Mouse (Mus musculus) ES-CJ7 (cell line): ENCODE measurements at regions not wholly inside any gene's neighbourhood (a gene's known extent, or its start where the extent isn't known, plus 50 kb on each side); places are given as distances from the start of the nearest gene placed in this dataset.

Experiments used
- DNase-seq: peaks from one replicate; pipeline ENCODE4 v3.0.0; 2011; ENCODE audit warnings: low read depth, low spot score

DNA sequence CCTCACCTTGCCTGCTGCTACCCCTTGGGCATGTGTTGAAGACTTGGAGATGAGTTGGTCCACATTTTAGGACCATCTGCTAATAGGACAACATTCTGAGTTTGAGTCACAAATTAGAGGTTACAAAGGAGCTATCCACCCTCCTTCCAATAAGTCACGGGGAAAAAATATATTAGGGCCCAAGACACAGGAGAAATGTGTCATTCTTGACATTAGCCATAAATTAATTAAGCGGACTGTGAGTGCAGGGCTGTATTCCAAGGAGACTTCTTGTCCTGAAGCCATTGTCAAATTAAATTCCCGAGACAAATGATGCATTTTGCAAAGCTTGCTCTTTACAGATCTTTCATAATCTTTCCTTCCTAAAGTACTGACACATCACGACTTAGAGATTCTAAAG is 79.2 kb downstream of the 1700020N01Rik start:
- no peak for DNase-seq

DNA sequence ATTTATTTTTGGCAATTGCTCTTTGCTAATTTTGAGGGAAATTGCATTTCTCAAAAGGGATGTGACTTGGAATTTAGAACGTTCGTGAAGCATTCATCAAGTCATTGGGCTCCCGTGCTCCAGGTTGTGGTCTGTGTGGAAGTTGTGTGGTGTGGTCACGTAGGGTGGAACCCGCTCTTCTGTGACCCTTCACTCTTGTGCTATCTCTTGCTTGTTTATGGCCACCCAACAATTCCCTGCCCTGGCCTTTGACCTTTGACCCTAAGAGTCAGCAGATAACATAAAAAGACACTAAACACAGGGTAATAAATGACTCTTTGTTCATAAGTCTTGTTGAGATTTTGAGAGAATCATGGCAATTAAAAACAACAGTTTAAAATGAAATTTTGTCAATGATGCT is 79.7 kb downstream of the 1700020N01Rik start:
- DNase-seq, result no peak

DNA sequence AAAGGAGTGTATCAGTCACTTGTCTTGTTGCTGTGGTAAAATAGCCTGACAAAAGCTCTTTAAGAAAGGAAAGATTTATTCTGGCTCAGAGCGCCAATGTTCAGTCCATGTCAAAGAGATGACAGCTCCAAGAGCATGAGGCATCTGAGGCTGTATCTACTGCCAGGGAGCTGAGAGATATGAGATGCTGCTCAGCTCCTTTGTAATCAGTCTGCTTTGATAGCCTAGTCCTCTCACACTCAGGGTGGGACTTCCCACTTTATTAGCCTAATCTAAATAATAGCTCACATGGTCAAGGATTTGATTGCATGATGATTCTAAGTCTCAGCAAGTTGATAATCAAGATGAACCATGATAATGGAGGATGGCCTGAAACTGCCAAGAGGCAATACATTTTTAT is 80.9 kb downstream of the 1700020N01Rik start:
- no peak for DNase-seq

DNA sequence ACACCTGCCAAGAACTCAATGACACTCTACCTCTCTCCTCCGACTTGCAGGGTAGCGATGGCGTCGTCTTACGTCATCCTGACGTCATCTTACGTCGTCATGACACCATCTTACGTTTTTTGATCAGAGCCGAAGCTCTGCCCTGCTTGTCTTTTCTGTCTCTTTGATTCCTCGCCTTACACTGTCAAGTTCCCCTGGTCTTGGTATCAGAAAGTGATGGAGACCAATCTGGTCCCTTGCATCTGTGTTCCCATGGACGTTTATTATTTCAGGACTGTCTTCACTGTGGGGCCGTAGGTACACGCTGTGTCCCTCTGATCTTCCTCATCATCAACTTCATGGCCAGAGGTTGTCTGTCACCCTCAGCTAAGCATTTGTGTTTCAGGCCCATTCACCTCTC is 82.8 kb downstream of the 1700020N01Rik start:
- DNase-seq, result no peak

DNA sequence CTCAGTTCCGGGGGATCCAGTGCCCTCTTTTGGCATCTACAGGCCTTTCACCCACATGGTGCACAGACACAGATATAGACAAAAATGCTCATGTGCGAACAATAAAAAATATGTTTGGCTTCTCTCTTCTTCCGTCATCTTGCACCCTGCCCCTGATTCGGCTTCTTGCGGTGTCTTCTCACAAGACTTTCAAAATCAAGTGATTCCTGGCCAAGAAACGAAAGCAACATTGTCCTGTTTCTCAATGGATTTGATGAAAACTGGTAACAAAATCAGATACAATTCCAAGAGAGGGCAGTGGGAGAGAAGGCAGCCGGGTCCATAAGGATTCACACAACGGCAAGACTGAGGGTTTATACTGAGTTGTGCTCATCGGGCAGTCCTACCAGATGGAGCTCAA is 85.0 kb downstream of the 1700020N01Rik start:
- no peak for DNase-seq

DNA sequence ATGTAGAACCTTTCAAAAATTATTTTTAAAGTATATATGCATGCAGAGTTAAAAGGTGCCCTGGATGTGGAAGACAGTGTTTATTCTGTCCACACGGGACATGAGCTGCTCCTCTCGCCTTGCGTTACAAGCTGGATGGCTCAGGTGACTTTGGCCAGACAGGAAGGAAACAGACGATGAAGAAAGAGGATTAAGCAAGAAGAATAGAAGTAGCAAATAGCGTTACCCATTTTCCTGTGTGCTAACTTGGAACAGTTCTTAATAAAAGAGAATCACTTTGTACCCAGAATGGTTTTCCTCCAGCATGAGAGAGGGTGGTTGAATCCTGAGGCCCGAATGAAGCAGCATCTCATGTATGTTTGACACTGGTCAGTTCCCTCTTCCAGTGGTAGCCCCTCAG is 85.4 kb downstream of the 1700020N01Rik start:
- no peak for DNase-seq

DNA sequence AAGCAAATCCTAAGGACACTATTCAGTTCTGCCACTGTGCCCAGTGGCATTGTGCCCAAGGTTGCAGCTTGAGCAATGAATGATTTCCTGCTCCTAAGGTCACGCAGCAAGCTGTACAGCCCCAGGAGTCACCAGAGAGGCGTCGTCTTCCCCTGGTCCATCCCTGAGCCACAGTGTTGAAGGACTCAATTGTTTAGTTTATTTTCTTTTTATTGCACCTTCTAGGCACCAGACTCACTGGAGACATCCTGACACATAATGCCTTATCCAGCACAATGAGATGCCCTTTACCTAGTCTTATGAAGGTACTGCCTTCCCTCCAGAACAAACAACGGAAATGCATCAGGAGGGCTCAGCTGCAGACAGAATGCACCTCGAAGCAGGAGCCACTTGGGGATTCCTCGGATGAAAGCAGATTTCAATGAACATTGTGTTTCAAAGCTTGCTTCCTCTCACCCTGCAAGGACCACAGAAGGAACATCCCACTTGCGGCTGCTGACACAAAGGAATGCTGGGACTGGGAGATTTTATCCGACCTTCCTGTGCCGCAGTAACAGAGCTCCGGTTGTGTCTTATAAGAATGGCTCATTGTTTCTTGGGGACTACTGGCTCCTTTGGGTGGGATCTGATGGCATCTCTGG is 86.0 kb downstream of the 1700020N01Rik start:
- DNase-seq, result no peak

DNA sequence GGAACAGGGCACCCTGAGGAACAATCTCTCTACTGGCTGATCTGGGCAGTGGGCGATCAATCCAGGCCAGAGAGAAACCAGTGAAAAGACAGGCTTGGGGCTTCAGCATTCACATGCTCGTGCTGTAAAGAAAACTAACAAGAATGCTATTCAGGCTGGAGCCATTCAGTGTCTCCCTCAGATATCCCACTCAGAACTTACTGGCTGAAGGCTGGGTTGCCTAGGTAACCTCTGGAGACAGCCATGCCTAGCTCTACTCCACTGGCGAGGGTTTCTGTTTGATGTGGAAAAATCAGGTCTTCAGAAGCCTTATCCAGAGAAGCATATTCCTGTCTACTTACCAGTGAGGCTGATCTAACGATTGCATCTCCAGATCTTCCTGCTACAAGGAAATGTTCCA is 87.8 kb downstream of the 1700020N01Rik start:
- DNase-seq, result no peak

DNA sequence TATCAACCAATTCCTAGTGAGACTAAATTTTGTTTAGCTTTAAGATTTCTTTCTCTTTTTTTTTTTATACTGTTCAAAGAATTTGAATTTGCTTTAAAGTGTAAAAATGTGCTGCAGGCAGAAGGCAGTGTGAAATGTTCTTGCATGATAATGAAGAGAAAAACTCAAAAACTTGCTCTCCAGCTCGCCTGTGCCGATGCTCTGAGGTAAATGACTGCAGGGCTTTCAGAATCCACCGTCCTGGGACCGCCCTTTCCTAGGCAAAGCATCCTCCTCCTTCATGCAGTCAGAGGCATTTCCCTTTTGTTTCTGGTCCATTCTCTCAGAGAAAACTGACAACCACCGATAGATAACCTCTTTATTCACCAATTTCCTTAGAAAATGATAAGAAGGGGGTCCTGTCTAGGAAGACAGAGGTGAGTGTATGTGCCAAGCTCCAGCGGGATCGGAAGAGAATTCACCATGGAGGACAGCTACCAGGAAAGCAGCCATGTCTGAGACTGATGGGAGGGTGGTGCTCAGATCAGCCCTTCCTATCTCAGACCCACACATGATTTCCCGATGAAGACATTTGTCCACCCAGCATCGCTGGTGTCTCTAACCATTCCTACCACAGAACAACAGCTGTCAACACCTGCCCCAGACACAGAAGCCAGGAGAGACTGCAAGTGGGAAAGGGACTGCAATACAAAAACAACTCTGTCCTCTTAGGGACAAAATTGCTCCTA is 91.5 kb downstream of the 1700020N01Rik start:
- no peak for DNase-seq

DNA sequence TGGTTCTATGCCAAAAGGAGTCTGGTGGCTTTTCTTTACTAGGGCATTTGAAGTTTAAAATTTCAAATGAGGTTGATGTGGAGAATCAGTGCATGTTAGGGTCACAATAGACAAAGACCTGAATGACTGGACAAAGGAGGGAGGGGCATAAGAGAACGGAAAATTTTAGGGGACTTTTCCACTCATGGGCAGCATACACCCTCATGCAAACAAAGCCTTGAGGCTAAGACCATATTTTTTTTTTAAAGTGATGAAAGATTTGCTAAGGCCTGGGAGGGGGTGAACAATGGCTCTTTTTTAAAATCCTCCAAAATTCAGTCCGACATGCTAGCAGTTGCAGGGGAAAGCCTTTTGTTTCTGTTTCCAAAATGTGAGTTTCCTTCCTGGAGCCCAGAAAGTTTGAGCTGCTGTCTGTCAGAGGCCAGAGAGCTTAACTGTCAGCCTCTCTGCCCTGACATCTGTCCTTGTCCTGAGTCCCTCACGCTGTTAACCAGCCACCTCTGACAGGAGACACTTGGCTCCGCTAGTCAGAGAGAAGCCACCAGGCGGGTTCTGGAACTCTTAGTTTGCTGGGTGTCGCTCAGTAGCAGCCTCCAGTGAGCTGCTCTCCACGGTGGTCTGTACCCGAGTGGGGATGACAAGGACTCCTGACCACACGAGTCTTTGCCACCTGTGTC is 92.3 kb downstream of the 1700020N01Rik start:
- peak; percentile 29 for DNase-seq

DNA sequence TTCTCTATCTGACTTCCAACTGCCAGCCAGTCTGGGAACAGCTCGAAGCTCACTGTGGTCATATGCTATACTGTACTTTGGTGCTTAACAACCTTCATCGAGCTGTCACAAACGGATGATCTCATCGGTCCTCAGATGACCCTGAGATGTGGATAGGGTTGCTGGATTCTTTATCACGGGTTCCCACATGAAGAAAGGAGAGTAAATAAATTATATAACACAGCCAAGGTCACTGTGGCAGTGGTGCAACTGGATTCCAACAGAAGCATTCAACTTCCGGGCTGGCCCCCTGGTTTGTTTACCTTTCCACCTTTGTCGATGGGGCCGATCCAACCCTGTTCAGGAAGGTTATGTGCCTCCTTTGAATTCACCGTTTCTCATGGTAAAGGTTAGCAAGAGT is 93.1 kb downstream of the 1700020N01Rik start:
- no peak for DNase-seq

DNA sequence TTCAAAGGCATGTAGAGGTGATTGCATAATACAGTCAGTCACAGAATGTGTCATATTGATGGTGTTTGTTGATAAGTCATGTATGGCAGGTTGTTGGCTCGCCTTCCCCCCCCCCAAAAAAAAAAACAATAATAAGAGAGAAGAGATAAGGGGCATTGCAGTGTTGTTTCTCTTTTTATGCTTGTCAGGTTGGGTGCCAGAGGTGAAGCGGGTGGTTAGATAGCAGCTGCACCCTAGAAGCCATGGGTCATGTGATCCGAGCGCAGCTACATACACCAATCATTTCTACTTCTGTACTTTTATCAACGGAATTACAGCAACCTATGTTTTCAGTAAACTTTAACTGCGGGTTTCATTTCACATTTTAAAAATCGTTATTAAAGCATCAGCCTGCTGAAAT is 94.5 kb downstream of the 1700020N01Rik start:
- DNase-seq, result no peak

DNA sequence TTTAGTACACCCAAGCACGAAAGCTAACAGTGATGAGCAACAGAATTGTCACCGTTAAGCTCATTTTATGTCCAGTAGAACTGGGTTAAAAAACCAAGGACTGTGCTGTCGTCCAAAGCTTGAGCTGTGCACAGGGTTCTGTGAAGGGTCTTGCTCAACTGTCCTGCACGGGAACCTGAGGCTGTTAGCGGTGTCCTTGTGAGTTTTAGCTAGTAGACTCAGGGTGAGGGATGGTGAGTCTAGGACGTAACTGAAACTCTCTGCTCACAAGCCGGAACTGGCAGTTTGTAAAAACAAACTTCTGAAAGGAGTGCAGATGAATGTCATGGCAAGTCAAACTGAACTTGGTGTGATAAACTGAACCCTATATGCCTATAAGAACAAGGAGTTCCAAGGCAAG is 95.6 kb downstream of the 1700020N01Rik start:
- no peak for DNase-seq

DNA sequence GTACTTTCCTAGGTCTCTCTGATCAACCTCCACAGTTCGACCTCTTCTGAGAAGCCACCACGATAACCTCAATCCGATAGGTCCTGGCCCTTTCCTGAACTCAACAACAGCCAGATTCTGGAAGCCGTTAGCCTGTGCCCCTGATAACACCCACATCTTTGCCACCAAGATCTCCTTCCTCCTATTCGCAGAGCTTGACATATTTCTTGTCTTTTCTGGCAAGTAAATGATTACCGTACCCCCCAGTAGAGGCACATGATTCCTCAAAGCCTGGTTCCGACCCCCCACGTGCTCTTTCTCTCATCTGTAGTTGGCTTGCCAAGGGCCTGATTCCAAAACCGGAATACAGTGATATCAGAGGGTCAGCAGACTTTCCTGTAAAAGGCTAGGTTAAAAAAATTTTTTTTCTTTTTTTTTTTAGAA is 96.9 kb downstream of the 1700020N01Rik start:
- no peak for DNase-seq

DNA sequence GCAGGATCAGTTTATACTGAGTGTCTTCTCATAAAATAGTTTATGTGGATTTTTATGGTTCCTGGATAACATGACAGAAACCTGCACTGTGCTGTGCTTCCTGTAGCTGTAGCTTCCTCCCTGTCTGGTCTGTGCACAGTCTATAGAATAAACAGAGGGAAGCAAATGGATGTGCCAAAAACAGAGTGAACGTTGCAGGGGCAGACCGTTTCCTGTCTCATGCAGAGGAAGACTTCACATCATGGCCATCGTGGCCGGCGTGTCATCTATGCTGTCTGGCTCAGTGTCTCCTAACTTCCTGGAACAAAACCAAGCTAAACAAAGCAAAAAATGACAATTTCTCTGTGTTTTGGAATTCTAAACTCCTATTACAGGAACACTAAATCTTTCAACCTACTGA is 102.2 kb downstream of the 1700020N01Rik start:
- DNase-seq, result no peak

DNA sequence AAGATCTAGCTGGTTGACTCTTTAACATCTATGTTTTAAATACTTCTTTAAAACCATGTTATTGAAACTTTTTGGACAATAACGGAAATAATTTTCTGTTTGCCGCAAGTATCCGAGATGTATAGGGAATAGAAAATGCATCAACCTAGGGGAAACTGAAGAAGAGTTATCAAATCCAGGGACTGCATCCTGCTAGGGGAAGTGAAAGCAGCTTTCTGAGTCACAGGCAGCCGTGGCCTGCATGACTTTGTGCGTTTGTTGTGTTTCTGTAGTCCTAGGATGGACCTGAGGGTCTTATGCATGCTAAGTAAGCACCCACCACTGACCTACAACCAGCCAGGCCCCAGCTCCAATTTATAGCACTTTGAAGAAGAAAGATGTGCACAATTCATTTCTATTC is 103.7 kb downstream of the 1700020N01Rik start:
- DNase-seq, result no peak

DNA sequence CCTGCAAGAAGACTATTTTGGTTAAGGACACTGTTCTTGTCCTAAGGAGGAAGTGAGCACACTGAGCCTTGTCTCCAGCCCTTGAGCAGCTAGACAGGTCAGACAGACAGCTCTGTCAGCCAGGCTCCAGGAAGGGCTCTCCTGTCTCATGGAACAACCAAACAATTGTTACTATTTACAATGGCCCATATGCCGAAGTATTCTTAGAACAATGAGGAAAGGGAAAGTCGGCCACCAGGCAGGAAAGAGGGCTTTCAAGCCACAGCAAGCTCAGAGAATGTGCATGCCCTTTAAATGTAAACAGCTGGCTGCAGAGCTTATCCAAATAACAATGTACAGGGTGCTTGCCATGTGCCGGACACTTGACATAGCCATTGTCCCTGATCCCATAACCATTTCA is 108.6 kb downstream of the 1700020N01Rik start:
- peak; percentile 79 for DNase-seq

DNA sequence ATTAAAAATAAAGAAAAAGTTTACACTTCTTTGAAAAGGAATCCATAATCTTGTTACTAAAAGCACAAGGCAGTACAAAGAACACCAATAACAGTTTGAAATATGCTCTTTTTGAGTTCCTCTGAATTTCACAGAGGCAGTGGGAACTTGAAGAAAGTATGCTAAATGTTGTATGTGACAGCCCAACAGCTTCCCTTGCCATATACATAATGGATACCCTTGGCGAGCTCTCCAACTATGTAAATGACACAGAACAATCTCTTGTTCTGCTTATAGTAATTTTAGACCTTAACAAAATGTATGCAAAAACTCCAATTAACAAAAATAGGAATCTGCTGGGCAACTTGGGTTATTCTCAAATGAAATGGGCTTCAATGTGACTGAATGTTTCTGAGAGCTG is 109.2 kb downstream of the 1700020N01Rik start:
- no peak for DNase-seq

DNA sequence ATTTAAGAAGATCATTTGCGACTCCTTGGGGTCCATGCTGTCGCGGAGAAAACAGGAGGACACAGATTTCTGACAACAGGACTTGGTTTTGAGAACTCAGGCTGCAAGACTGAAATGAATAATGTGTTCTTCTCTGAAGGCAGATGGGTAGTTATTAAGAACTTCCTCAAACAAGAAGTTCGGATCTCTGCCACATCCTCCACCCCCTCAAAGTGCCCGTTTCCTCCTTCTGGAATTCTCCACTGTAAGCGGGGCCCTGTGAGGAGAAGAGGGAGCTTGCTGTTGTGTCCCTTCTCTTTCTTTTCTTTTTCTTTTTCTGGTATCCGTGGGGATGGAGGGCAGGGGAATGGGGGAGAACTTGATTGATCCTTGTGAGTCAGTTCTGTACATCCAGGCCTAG is 118.9 kb downstream of the 1700020N01Rik start:
- no peak for DNase-seq

DNA sequence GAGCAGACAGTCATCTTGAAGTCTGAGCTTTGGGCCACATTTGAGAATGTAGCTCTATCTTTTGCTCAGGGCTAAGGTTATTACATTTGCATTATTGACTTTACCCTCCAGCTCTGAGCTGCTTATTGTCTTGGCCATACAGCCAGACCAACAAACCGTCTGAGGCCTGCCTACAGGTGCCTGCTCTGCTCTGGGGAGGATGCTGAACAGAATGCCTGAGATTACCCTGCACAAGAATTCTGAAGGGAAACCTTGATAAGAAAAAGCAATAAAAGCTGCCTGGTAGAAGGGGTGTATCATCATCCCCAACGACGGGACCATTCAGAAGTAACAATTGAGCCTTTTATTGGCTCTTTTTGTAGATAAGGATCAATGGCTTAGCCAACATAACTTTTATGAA is 119.9 kb downstream of the 1700020N01Rik start:
- DNase-seq, result no peak

DNA sequence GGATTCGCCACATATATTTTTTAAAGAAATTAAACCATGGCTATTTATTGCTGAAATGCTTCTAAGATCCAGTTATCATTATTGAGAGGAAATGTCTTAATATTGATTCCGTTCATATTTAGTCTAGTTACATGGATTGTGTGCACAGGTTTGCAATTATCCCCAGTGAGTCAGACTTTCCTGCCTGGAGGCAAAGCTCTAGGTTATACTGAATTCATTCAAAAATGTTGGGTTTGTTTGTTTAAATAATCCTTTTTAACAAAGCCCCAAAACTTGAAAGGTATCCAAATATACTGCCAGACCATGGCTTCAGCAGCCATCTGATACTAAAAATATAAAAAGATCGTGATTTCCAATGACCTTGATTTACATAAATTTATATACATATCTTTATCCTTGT is 122.5 kb downstream of the 1700020N01Rik start:
- DNase-seq, result no peak

DNA sequence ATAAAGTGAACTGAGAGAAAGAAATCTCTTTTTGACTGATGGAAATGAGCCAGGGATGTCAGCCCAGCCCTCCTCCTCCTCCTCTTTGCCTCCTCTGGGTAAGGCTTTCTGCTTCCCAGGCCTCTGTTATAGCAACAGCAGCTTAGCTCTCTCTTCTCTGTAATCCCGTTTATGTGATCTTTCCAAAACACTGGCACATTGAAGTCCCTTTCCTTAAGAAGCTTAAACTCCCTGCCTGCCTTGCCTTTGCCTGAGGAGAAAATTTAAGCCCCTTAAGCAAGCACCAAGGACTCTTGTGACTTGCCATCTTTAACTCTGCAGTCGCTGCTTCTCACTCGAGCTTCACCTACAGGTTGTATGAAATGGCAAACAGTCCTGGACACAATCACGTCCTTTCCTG is 125.2 kb downstream of the 1700020N01Rik start:
- DNase-seq, result no peak

DNA sequence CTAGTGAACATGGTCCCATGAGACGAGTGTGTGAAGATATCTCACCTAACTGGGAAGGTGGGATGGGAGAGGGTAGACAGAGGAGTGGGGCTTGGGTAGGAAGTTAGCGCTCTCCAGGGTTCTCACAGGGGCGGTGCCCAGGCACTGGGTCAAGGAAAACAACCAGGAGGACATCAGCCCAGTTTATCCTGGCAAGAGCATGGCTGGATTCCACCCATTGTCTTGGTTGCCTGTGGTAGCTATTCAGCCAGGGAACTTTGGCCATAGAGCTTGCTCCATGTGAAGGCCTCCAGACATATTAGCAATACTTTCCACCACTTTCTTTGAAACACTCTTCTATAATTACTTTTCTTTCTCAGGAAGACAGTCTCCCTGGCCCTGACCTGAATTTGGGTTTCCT is 131.4 kb downstream of the 1700020N01Rik start:
- no peak for DNase-seq
